Mouse (Mus musculus) testis, adult 2 months (tissue): ENCODE measurements around the gene Pth1r.

Experiments used
- CTCF ChIP-seq: fragments of 200-500 bp; IDR thresholded peaks from 2 replicates; pipeline ENCODE4 v1.5.1; 2012; ENCODE audit warnings: low read depth, mild to moderate bottlenecking, inconsistent platforms, low read length, moderate library complexity; ENCODE audit not compliant: control insufficient read depth, insufficient read depth, insufficient replicate concordance
- POLR2A ChIP-seq: fragments of 200-500 bp; IDR thresholded peaks from 2 replicates; pipeline ENCODE4 v1.6.1; 2012; ENCODE audit warnings: low read depth, mild to moderate bottlenecking, inconsistent platforms, low read length, moderate library complexity; ENCODE audit not compliant: control insufficient read depth

GRCm38 (mm10) chr9:110713389-110713788, 33.6 kb downstream of the Pth1r start:
- TF ChIP-seq CTCF (no peak), POLR2A (no peak)
